Mouse (Mus musculus): ENCODE data around the gene Tefm. TPM values are rescaled to one million over a fixed set of nuclear protein-coding genes. Genes with fewer than 3 reads are reported as not detected.

Gene Tefm
- polyA plus RNA-seq, 1 experiment = 4.3 TPM

- TF ChIP-seq POLR2A (IDR thresholded peaks at IDR 0.05; ENCODE audit: borderline replicate concordance, extremely low read depth, low read depth, low read length) = no peak
- 73% methylated on average over 11 of the region's 11 CpGs for WGBS
- no peak overlapping the region for H3K4me3 ChIP-seq (replicated peaks; ENCODE audit: extremely low read depth, low read depth, low read length)
- no peak for DNase-seq
- no peaks in the 10 kb centered on the region for H3K4me1 ChIP-seq (ENCODE audit: control insufficient read depth, insufficient read depth, low read length)
Observed at GRCm38 (mm10) chr11:80176911-80177895, 35.2 kb upstream of the Tefm start.

DNA sequence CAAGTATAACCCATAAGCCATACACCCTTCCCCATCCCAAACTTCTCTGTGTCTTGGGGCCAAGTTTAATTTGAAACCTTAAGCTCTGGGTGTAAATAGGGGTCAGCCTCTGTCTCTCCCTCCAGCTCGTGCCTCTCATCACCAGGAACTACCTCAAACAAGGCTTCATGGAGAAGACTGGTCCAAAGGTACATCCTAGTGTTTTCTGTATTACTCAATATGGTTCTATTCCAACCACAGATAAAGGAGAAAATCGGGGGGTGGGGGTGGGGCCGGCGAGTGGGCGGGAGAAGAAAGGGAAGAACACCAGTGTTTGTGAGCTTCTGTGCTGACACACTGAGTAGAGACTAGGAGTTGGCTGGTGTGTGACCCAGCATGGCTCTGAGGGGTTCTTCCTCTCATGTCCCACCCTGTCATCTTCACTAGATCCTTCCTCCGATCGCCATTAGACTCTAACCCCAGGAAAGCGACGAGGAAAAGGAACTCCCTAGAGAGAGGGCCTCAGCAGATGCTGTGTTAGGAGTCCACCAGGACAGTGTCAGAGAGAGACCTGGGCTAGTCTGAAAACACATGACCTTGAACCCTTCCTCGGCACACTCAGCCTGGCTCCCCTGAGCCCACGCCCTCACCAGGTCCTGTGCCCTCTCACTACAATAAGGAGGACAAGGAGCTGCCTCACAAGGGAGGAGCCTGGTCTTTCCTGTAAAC lies 32.1 kb upstream of the Tefm start:
- DNase-seq = no peak
- Histone ChIP-seq H3K4me1 (ENCODE audit: control insufficient read depth, insufficient read depth, low read length) (no peaks in the 10 kb centered on the region), H3K4me3 (replicated peaks; ENCODE audit: extremely low read depth, low read depth, low read length) (no peak overlapping the region)
- 73% methylated on average over 11 of the region's 11 CpGs for WGBS
- TF ChIP-seq CTCF (IDR thresholded peaks at IDR 0.05; ENCODE audit: insufficient read depth, low read length) (no peak), POLR2A (IDR thresholded peaks at IDR 0.05; ENCODE audit: borderline replicate concordance, extremely low read depth, low read depth, low read length) (no peak)

GRCm38 (mm10) chr11:80171884-80172283 lies 29.9 kb upstream of the Tefm start:
- WGBS = 64% methylated on average over 4 of the region's 4 CpGs
- no peak for TF ChIP-seq CTCF (IDR thresholded peaks at IDR 0.05; ENCODE audit: insufficient read depth, low read length)
- TF ChIP-seq POLR2A (IDR thresholded peaks at IDR 0.05; ENCODE audit: borderline replicate concordance, extremely low read depth, low read depth, low read length) = no peak
- no peaks in the 10 kb centered on the region for H3K4me1 ChIP-seq (ENCODE audit: control insufficient read depth, insufficient read depth, low read length)
- no peak for DNase-seq
- no peak overlapping the region for H3K4me3 ChIP-seq (replicated peaks; ENCODE audit: extremely low read depth, low read depth, low read length)

DNA sequence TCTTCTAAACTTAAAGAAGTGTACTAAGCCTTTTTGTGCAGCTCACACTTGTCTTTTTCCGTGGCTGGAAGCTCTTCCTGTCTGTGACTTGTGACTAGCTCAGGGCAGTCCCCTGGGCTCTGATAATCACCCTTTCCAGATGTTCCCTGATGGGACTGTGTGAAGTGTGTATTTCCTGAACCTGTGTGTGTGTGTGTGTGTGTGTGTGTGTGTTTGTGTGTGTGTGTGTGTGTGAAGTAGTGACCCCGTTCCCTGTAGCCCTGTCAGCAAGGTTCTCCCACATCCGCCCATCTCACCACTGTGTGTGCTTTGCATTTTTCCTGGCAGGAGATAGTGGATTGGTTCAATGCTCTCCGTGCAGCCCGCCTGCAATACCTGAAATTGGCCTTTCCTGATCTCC lies 28.4 kb upstream of the Tefm start:
- WGBS = 59% methylated on average over 5 of the region's 5 CpGs
- DNase-seq = no peak
- TF ChIP-seq POLR2A (IDR thresholded peaks at IDR 0.05; ENCODE audit: borderline replicate concordance, extremely low read depth, low read depth, low read length) (no peak), CTCF (IDR thresholded peaks at IDR 0.05; ENCODE audit: insufficient read depth, low read length) (no peak)
- Histone ChIP-seq H3K4me1 (ENCODE audit: control insufficient read depth, insufficient read depth, low read length) (no peaks in the 10 kb centered on the region), H3K4me3 (replicated peaks; ENCODE audit: extremely low read depth, low read depth, low read length) (no peak overlapping the region)

- TF ChIP-seq POLR2A (IDR thresholded peaks at IDR 0.05; ENCODE audit: borderline replicate concordance, extremely low read depth, low read depth, low read length) (no peak), CTCF (IDR thresholded peaks at IDR 0.05; ENCODE audit: insufficient read depth, low read length) (no peak)
- WGBS = 54% methylated on average over 3 of the region's 3 CpGs
Observed at GRCm38 (mm10) chr11:80169629-80170028, 27.7 kb upstream of the Tefm start.

GRCm38 (mm10) chr11:80168611-80169249 lies 26.8 kb upstream of the Tefm start:
- WGBS = 64% methylated on average over 4 of the region's 4 CpGs
- TF ChIP-seq POLR2A (IDR thresholded peaks at IDR 0.05; ENCODE audit: borderline replicate concordance, extremely low read depth, low read depth, low read length) = no peak
- no peak for TF ChIP-seq CTCF (IDR thresholded peaks at IDR 0.05; ENCODE audit: insufficient read depth, low read length)
- no peaks in the 10 kb centered on the region for H3K4me1 ChIP-seq (ENCODE audit: control insufficient read depth, insufficient read depth, low read length)
- no peak overlapping the region for H3K4me3 ChIP-seq (replicated peaks; ENCODE audit: extremely low read depth, low read depth, low read length)
- no peak for DNase-seq

More at GRCm38 (mm10) chr11:80169629-80170028, 27.7 kb upstream of the Tefm start:
- Histone ChIP-seq H3K4me3 (replicated peaks; ENCODE audit: extremely low read depth, low read depth, low read length) (no peak overlapping the region), H3K4me1 (ENCODE audit: control insufficient read depth, insufficient read depth, low read length) (no peaks in the 10 kb centered on the region)
- no peak for DNase-seq

GRCm38 (mm10) chr11:80168121-80168520 lies 26.1 kb upstream of the Tefm start:
- no peaks in the 10 kb centered on the region for H3K4me1 ChIP-seq (ENCODE audit: control insufficient read depth, insufficient read depth, low read length)
- TF ChIP-seq CTCF (IDR thresholded peaks at IDR 0.05; ENCODE audit: insufficient read depth, low read length) (no peak), POLR2A (IDR thresholded peaks at IDR 0.05; ENCODE audit: borderline replicate concordance, extremely low read depth, low read depth, low read length) (no peak)
- H3K4me3 ChIP-seq (replicated peaks; ENCODE audit: extremely low read depth, low read depth, low read length) = no peak overlapping the region
- no peak for DNase-seq
- WGBS = 81% methylated on average over 9 of the region's 9 CpGs

GRCm38 (mm10) chr11:80164224-80164623 lies 22.2 kb upstream of the Tefm start:
- no peak overlapping the region for H3K4me3 ChIP-seq (replicated peaks; ENCODE audit: extremely low read depth, low read depth, low read length)
- 71% methylated on average over 2 of the region's 2 CpGs for WGBS
- H3K4me1 ChIP-seq (ENCODE audit: control insufficient read depth, insufficient read depth, low read length) = no peaks in the 10 kb centered on the region
- DNase-seq = no peak
- no peak for TF ChIP-seq POLR2A (IDR thresholded peaks at IDR 0.05; ENCODE audit: borderline replicate concordance, extremely low read depth, low read depth, low read length)
- TF ChIP-seq CTCF (IDR thresholded peaks at IDR 0.05; ENCODE audit: insufficient read depth, low read length) = no peak

- H3K4me1 ChIP-seq (ENCODE audit: control insufficient read depth, insufficient read depth, low read length) = no peaks in the 10 kb centered on the region
- DNase-seq = no peak
- TF ChIP-seq CTCF (IDR thresholded peaks at IDR 0.05; ENCODE audit: insufficient read depth, low read length) = no peak
- TF ChIP-seq POLR2A (IDR thresholded peaks at IDR 0.05; ENCODE audit: borderline replicate concordance, extremely low read depth, low read depth, low read length) = no peak
- no peak overlapping the region for H3K4me3 ChIP-seq (replicated peaks; ENCODE audit: extremely low read depth, low read depth, low read length)
- WGBS = 57% methylated on average over 7 of the region's 7 CpGs
Observed at GRCm38 (mm10) chr11:80163362-80164116, 21.6 kb upstream of the Tefm start.
